Mouse (Mus musculus): ENCODE results near the gene Cux1. TPM values are rescaled to one million over a fixed set of nuclear protein-coding genes. Genes with fewer than 3 reads are reported as not detected.

Gene Cux1
- total RNA-seq, 2 experiments from 2014 or later, result 73.6 to 80.1 TPM

DNA sequence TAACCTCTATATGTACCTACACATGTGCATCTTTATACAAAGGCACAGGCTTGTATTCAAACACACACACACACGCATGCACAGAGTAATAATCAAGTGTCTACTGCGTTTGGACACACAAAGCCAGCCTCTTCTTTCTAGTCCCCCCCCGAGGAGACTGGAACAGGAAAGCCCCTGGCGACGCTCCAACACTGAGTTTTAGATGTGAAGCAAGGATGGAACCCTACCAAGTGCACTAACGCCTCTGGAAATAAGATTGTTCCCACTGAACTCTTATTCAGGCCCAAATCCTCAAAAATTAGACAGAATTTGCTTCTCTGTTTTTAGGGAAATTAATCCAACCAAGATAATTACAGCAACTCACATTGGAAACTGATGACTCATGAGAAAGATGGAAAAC is 212.6 kb downstream of the Cux1 start:
- DNase-seq, result no peak

DNA sequence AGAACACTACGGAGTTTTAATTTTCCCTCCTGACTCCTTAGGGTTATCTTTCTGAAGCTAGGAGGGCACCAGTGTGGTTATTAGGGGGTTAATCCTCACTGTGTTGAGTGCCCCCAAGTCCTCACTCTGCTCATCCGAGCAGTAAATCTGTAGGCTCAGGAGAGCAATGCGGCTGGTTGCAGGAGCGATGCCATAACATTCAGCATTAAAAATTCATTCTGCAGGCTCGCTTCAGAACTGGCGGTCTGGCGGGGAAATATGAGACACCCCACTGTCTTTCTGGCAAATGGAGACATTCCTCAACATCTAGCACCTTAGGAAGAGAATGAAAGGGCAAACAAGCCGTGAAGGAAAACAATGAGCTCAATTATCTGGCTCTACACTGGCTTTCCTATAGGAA is 214.2 kb downstream of the Cux1 start:
- no peak for DNase-seq
- intact Hi-C loops (cut with DNase I), result no loop called here

More for the DNA sequence above, 212.6 kb downstream of the Cux1 start:
- intact Hi-C loops (cut with DNase I), result no loop called here

DNA sequence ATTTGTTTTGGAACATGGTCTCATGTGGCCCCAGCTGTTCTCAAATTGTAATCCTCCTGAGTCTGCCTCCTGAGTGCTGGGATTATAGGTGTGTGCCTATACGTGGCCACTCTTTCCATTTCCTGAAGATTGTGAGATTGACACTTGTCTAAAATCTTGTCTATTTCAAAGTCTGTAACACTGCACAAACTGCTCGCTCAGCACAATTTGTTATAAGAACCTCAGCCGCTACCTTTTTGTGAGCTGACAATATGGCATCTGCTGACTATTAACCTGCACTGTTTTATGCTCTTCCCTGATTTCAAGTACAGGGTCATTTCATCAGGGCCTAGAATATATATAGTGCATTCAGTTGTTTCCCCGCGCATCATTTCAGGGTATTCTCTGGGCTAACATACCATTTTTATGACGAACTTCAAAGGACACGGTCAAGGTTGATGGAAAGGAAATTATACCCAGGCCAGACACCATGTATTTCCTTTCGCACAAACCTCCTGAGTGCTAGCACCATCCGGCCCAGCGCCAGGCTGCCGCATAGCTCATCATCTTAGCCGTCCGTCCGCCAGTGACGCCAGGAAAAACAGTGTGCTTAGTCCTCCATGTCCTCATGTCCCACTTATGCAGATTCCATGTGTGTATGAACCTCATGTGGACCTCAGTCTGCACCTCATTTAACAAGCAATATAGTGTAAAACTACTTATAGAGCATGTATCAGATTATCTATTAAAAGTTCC is 224.0 kb downstream of the Cux1 start:
- no peak for DNase-seq
- intact Hi-C loops (cut with DNase I), result no loop called here

DNA sequence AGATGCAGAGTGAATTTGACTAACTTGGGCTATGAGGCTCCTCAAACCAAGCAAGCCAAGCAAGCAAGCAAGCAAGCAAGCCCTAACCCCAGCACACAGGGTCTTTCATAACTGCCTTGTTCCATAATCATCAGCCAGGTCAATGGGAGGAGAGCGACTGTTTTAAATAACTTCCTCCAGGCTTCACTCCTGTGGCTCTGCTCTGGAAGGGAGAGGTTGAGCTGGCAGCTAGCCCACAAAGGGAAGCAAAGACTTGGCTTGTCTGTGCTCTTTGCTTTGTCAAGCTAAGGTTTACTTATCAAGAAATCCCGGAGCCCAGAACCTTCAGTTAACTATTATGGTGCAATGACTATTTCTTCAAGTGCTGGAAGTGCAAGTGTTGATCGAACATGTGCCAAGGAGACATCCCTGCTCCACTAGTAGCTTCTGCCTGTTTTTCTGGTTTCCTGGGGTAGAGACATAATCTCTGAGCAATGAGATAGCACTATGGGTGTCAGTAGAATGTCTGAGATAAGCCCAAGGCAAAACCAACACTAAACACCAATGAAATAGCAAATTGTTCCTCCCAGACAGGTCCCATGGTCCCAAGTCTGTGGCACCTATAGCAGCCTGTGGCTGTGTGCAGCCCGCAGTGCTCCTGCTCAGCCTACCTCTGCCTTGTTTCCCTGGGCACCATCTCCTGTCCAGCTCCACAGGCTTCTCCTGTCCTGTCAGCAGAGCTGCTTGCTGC is 230.3 kb downstream of the Cux1 start:
- DNase-seq, result no peak

DNA sequence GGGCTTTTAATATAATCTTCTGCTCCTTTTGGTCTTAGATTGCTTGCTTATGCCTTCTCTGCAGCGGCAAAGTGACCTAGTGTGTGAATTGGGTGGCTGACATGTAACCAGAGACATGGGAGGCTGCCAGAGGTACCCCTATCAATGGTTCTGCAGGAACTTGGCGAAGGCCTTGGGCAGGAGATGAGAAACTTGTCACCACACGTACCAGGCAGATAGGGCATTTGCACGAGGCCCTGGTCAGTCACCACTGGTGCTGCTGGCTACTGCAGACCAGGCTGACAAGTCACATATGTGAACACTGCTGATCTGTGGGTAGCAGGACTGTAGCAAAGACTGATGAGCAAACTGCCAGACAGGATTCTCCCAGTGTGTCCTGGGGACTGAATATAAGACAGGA is 231.6 kb downstream of the Cux1 start:
- DNase-seq, result no peak
- intact Hi-C loops (cut with DNase I), result no loop called here

More for the DNA sequence above, 230.3 kb downstream of the Cux1 start:
- intact Hi-C loops (cut with DNase I), result no loop called here

DNA sequence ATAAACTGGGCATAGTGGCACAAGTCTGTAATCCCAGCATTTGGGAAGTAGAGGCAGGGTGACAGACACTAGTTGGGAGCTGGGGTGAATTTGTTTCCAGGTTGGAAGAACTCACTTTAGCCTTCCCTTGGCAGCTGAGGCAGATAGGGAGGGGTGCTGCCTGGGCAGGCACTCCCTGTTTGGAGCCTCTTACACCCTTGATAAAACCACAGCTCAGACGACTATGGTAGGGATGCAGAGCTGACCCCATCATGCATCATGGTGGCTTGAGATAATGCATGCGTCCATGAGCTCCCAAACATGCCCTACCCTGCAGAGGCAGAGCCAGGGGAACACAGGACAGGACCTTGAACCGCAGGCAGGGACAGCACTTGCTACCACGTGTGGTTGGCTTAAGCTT is 232.5 kb downstream of the Cux1 start:
- no peak for DNase-seq
- intact Hi-C loops (cut with DNase I), result no loop called here

DNA sequence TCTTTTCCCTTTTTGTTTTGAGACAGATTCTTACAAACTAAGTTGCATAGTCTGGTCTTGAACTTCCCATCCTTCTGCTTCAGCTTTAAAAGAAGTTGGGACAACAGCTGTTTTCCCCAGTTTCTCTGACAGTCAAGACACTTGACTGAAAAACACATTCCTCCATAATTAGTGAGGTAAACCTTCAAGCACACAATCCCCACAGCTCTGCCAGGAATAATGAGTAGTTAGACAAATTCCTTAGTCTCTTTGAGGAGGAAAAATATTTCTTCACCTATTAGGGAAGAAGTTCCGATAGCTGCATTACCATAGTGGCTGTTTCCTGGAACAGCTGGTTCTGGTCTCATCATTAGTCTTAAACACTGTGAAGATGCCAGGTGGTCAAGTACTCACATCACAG is 233.2 kb downstream of the Cux1 start:
- DNase-seq, result no peak
- intact Hi-C loops (cut with DNase I), result no loop called here

DNA sequence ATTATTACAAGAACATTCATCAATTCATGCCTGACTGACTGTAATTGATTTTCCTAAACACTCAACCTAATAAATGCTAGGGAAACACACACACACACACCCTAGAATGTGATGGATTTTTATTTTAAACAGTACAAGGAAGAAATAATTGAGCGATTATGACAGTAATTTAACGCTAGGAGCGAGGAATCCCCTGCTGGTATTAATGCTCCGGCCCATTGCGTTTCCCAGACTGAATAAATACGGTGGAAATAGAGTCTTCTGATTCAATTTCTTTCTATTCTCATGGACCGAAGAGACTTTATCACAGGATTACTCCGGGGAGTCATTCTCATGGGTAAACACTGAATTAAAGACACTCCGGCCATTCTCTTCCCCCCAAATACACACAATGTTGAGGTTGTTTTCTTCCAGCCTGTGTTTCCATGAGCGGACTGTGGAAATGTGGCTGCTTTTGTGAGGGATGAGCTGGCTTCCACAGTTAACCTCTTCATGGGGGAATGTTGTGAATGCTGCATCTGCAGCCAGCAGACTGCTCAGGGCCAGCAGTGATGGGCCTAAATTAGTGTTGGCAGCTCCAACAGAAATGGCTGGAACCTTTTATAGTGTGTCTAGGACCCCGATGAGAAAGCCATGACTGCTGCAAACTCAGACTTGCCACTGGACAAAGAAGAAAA is 234.4 kb downstream of the Cux1 start:
- DNase-seq, result no peak
- intact Hi-C loops (cut with DNase I), result no loop called here

DNA sequence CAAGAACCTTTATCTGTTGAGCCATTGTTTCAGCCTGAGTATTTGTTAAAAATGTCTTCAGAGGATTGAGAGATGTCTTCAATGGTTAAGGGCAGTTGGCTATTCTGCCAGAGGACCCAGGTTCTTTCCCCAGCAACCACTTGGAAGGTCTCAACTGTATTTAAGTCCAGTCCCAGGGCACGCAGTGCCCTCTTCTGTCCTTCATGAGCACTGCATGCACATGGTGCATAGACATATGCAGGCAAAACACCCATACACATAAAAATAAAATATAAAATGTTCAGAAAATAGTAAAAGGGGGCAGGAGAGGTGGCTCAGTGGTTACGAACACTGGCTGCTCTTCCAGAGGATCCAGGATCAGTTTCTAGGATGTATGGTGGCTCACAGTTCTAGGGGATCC is 239.6 kb downstream of the Cux1 start:
- intact Hi-C loops (cut with DNase I), result no loop called here
- DNase-seq, result no peak

DNA sequence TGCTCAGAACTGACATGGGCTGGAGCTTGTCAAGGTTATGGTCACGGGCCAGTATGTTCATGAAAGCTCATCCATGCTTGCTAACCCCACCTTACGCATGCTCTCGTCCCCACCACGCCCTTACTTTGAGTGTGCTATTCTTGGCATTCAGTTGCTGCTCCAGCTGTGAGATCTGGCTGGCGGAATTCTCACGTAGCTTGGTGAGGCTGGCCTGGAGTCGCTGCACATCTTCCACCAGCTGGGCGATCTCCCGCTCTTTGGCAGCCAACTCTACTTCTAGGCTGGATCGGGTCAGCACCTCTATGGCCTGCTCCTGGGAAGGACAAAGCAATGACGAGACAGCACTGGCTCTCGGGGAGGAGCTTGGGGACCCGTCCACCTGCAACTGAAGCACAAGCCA is 240.7 kb downstream of the Cux1 start:
- no peak for DNase-seq
- intact Hi-C loops (cut with DNase I), result no loop called here

DNA sequence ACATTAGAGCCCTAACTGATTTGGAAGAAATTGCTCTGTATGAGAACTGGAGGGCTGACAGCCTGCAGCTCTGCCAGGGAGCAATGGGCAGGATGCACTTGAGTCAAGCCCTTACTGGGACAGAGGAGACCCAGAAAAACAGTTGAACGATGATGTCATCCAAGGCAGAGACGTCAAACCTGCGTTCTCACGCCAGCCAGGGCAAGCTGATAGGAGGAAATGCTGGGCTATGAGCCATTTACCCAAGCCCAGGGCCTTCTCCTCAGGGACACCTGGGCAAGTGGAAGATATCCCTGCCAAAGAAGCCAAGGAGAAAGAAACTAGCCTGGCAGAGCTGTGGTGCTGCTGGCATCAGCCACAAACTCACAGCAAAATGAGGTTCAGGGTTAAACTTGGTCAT is 242.8 kb downstream of the Cux1 start:
- no peak for DNase-seq
- intact Hi-C loops (cut with DNase I), result no loop called here

DNA sequence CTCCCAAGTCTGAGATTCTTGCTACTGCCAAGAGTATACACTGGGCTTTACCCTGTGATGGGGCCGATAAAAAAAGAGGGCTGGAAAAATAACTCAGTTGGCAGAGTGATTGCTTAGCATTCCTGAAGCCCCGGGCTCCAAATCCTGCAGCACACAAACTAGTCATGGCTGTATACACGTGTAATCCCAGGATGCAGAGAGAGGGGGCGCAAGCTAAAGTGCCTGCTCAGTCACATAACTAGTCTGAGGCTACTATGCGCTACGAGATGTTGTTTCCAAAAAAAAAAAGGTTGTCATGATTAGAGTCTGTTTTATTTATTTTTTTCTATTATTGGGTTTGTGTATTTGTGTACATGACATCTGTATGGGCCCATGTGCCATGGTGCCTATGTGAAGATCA is 245.9 kb downstream of the Cux1 start:
- intact Hi-C loops (cut with DNase I), result no loop called here
- DNase-seq, result no peak

DNA sequence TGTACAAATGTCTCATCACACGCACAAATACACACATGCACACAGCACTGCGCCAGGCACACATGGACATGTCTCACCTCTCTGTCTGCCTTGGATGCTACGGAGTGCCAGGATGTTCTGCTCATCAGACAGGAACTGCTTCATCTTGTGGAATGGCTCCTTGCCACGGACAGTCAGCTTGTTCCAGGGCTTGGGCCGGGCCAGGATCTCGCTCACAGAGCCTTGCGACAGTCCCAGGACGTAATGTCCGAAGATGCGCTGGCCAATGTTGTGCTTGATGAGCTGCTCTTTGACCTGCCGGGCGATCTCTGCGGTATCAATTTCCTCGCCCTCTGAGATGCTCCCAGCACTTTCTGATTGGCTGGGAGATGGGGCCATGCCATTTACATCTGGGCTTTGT is 254.7 kb downstream of the Cux1 start:
- DNase-seq, result peak in 1 of 2 experiments; percentile 36
- intact Hi-C loops (cut with DNase I), result no loop called here

DNA sequence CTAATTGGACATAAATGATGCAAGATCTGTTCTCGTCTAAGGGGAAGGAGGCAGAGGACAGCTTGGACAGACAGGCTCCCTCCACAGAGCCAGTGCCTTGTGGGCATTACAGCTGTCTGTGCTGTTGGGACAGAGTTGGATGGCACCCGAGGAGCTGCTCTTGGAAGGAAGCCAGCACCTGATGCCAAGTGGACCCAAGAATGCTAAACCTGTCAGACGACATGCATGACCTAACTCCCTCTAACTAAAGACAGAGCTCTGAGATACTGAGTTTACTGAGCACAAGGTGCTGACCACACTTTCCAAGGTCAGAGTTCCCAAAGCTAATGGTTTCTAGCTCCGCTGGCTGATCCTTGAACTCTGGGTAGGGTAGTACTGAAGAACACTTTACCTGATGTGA is 255.1 kb downstream of the Cux1 start:
- peak in 1 of 2 experiments; percentile 29 for DNase-seq
- intact Hi-C loops (cut with DNase I), result no loop called here

DNA sequence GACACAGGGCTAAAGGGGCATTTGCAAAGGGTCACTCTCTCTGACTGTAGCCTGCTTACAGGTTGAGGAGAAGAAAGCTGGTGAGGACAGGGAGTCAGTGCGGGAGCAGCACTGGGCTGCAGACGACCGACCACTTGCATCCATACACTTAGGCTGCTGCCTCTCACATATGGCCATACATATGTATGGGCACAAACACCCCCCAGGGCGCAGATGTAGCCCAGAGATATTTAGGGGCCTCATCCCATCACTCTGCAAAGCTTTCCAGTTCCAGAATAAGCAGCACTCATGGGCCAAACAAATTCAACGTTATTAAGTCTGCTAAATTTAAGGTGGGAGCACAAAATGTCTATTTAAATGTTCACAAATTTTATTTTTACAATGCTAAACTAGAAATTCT is 261.0 kb downstream of the Cux1 start:
- intact Hi-C loops (cut with DNase I), result no loop called here
- DNase-seq, result no peak

DNA sequence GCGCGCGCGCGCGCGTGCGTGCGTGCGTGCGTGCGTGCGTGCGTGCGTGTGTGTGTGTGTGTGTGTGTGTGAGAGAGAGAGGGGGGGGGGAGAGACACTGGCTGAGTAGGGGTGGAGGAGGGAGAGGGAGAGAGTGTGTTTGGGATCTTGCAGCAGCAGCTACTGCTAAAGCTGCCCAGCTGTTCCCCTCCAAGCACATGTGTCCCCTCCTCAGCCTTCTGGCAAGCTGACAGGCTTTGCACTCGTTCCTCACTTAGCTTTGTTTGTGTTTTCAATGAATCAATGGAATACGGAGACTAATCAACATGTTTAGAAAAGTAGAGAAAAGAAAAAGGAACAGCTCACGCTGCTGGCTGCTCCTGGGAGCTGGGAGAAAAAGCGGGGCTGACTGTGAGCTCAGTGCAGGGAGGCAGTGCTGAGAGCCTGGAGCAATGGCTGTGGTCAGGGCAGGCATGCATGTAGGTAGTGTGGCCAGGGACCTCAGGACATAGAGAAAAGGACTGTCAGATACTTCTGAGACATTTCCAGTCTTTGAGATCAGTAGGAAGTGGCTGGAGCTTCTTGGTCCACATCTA is 263.8 kb downstream of the Cux1 start:
- intact Hi-C loops (cut with DNase I), result no loop called here
- DNase-seq, result no peak

DNA sequence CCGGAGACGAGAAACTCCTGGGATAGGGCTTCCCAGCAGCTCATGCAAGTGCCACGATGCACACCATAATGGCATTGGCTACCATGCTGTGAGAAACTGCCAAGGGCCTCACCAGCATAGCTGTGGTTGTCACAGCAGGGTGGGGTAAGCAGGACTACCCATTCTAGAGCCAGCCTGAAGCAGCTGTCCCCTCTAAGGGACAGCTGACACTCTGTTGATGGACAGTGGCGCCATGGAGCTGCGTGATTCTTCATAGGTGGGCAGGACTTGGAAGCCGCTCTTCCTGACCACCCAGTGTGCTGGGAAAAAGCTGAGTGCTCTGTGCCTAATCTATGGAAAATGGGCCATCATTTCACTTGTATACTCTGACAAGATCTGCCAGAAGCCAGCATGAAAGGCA is 266.4 kb downstream of the Cux1 start:
- intact Hi-C loops (cut with DNase I), result no loop called here
- no peak for DNase-seq

DNA sequence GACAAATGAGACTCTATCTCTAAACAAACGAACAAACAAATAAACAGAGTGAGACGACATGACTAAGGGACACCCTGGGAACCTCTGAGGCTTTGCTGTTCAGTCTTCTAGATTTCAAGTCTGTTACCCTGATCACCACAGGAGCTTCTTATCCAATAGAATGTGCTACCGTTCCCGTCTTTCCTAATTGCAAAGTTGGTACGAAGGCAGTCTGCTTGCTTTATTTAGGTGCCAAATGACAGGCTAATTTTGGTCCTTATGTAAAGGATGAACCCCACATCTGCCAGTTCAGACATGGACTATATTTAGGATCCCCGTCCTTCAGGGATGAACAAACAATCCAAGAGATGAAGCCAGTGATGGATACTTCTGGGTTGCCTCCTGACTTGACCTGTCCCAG is 269.6 kb downstream of the Cux1 start:
- DNase-seq, result no peak
- intact Hi-C loops (cut with DNase I), result no loop called here

DNA sequence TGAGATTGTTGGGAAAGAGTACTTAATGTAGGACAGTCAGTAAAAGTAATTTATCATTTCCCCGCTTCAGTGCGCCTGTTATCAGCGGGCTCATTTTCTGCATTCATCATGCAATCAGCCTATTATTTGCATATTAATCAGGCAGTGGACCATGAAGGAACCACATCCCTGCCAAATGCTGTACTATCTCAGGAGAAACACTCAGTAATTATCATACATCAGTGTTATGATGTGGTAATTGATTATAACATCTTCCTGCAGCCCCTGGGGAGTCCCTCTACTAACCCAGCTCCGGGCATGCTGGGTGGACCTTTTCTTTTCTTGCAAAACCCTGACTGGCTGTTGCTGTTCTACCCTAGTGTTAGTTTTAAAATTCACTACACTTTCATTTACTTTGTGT is 270.4 kb downstream of the Cux1 start:
- intact Hi-C loops (cut with DNase I), result no loop called here
- DNase-seq, result no peak

DNA sequence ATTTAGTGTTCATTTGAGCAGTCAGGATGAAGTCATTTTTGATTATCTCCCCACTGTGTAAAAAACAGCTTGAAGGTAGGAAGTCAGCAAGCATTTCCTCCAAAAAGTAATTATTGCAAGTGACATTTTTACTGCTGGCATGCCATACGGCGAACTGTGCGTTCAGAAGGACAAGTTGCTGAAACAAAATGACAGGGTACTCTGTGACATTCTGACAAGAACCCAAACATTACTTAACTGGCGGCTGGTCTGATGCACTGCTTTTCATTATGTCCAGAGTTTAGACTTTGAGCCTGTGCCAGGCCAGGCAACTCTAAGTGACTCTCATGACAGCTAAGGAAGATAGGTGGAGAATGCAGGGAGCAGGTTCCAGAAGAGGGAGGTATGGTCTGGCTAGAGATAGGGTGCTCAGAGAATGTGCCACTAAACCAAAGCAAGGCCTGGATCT is 274.3 kb downstream of the Cux1 start:
- DNase-seq, result no peak
- intact Hi-C loops (cut with DNase I), result no loop called here

DNA sequence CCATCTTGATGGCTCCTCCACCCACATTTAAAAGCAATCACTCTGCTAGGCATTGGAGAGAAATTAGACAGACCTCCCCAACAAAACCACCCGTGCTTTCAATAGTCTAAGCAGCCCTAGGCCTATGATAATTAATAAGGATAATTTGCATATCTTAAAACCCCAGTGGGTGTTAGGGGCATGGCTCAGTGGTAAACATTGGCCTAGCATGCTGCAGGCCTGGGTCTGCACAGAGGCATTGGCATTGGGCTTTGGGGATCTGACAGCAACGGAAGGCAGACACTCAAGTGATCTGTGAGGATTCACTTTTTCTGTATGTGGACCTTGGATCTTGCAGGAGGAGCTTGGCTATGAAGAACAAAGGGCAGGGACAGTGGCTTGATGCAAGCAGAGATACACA is 274.9 kb downstream of the Cux1 start:
- intact Hi-C loops (cut with DNase I), result no loop called here
- DNase-seq, result no peak

Measured in gastrocnemius, postnatal 36 days (tissue).